Mouse (Mus musculus) ES-Bruce4 (cell line): ENCODE results near the gene Plpp4.

Experiments
- CTCF ChIP-seq: IDR thresholded peaks from one replicate; pipeline ENCODE4 v1.8.1; 2011; ENCODE audit warnings: low read depth, low read length
- EP300 ChIP-seq: IDR thresholded peaks from 2 replicates; pipeline ENCODE4 v1.6.1; 2011; ENCODE audit warnings: low read depth, low read length; ENCODE audit not compliant: insufficient read depth
- POLR2A ChIP-seq: IDR thresholded peaks from one replicate; pipeline ENCODE4 v1.8.1; 2011; ENCODE audit warnings: low read length; ENCODE audit not compliant: insufficient read depth

DNA sequence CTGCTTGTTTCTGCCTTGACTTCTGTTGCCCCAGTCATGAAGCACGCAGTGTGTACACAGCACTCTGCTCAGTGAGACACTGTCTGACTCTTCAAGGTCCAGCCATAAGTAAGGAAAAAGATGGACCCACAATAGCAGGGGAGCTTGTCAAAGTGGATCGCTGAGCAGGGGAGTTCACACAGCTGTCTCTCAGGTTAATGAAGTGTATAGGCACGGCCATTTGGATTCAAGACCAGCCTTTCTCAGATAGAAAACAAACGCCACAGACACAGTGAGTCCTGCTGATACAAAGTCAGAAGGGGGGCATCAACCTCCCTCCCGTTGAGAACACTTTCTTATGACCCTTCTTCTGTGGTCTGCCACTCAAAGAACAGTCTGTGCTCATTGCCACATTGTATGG, 20.8 kb upstream of the Plpp4 start:
- TF ChIP-seq EP300 (no peak), POLR2A (no peak), CTCF (no peak)
